Mouse (Mus musculus) forebrain, embryonic 14.5 days (tissue): Measurements from ENCODE around the gene Glis3. TPM values are rescaled to one million over a fixed set of nuclear protein-coding genes. Genes with fewer than 3 reads are reported as not detected.

Experiments
- ATAC-seq: fragments of 200-750 bp; cut with Nextera tagmentation; 2 replicates; pipeline ENCODE4 v1.8.0; 2017; ENCODE audit warnings: mild to moderate bottlenecking, moderate library complexity
- DNase-seq: peaks from one replicate; pipeline ENCODE4 v3.0.0-alpha.2; 2015; ENCODE audit warnings: low spot score
- H3K27ac ChIP-seq: fragments of 300-500 bp; sonication (generic); 2 replicates; pipeline ENCODE4 v1.5.1; 2014; ENCODE audit warnings: low read depth, mild to moderate bottlenecking, control low read depth, low read length, moderate library complexity
- H3K27me3 ChIP-seq: fragments of 300-500 bp; sonication (generic); replicated peaks from 2 replicates; pipeline ENCODE4 v1.6.1; 2014; ENCODE audit warnings: low read length, control low read depth, mixed read lengths; ENCODE audit not compliant: control insufficient read depth, insufficient read depth
- H3K36me3 ChIP-seq: fragments of 300-500 bp; sonication (generic); 2 replicates; pipeline ENCODE4 v1.6.1; 2014; ENCODE audit warnings: low read length, control low read depth; ENCODE audit not compliant: control insufficient read depth, insufficient read depth
- H3K4me1 ChIP-seq: fragments of 300-500 bp; sonication (generic); 2 replicates; pipeline ENCODE4 v1.6.1; 2014; ENCODE audit warnings: antibody characterized with exemption, low read length, control low read depth; ENCODE audit not compliant: control insufficient read depth, insufficient read depth
- H3K4me2 ChIP-seq: fragments of 300-500 bp; sonication (generic); 2 replicates; pipeline ENCODE4 v1.6.1; 2014; ENCODE audit warnings: mild to moderate bottlenecking, control low read depth, low read length
- H3K4me3 ChIP-seq: fragments of 300-500 bp; sonication (generic); 2 replicates; pipeline ENCODE4 v1.5.1; 2014; ENCODE audit warnings: low read depth, low read length, control low read depth
- H3K9ac ChIP-seq: fragments of 300-500 bp; sonication (generic); 2 replicates; pipeline ENCODE4 v1.6.1; 2014; ENCODE audit warnings: mild to moderate bottlenecking, low read length, control low read depth, moderate library complexity
- H3K9me3 ChIP-seq: fragments of 300-500 bp; sonication (generic); replicated peaks from 2 replicates; pipeline ENCODE4 v1.6.1; 2016; ENCODE audit warnings: low read length, control low read depth, mixed read lengths; ENCODE audit not compliant: control insufficient read depth
- whole genome bisulfite sequencing: fragments of 180-500 bp; shearing (Covaris S2); extraction: QIAGEN DNeasy Blood & Tissue Kit; methylation state at CpG from one replicate; pipeline ENCODE4 v1.1.7; 2014; 5-methylcytosine and 5-hydroxymethylcytosine counted together
- polyA plus RNA-seq: library from polyadenylated mRNA; unstranded; fragments of >200 nt; fragmentation: Nextera tagmentation; extraction: Ambion mirVana; gene quantifications from 2 replicates; pipeline ENCODE4 v1.2.1, GENCODE M21; 2014

Gene Glis3
- polyA plus RNA-seq, 1 experiment from 2014 or later, result 0.46 TPM

DNA sequence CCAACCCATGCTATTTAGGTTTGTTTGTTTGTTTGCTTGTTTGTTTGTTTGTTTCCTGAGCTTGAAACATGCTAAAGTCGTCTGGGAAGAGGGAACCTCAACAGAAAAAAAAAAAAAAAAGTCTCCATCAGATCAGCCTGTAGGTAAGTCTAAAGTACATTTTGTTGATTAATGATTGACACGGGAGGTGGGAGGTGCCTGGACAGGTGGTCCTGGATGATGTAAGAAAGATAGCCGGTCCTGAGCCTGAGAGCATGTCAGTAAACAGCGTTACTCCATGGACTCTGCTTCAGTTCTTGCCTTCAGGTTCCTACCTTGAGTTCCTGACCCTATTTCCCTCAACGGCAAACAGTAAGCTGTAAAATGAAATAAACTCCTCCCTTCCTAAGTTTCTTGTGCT is 444.3 kb downstream of the Glis3 start:
- no peak for ATAC-seq
- no peak overlapping the region for H3K27ac ChIP-seq
- no peak overlapping the region for H3K9ac ChIP-seq
- no peaks in the 10 kb centered on the region for H3K27me3 ChIP-seq
- no peaks in the 10 kb centered on the region for H3K4me1 ChIP-seq
- H3K4me3 ChIP-seq, result no peak overlapping the region
- no peak for DNase-seq
- H3K9me3 ChIP-seq, result no peaks in the 10 kb centered on the region
- 82% methylated on average over 5 of the region's 5 CpGs for WGBS
- no peak overlapping the region for H3K4me2 ChIP-seq
- no peaks in the 10 kb centered on the region for H3K36me3 ChIP-seq

DNA sequence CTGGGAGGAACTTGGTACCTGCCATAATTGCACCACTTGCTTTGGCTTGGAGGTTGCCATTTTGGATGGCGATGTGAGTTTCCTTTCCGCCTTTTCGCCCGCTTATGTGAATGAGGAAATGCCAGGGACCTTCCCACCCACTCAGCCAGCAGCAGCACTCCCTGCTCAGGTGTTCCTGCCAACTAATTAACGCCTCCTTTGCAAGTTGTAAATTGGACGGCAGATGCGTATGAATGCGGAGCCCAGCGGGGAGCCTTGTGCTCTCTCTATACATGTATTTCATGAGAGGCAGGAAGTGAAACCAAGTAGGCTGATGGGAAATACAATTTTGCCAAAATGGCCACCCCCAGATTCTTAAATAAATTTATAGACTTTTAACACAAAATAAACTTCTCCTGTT is 444.8 kb downstream of the Glis3 start:
- no peaks in the 10 kb centered on the region for H3K27me3 ChIP-seq
- ATAC-seq (peak; percentile 77; the same call in 1 of the 2 replicates), DNase-seq (peak; percentile 88)
- H3K4me3 ChIP-seq, result no peak overlapping the region
- H3K36me3 ChIP-seq, result no peaks in the 10 kb centered on the region
- no peak overlapping the region for H3K9ac ChIP-seq
- no peaks in the 10 kb centered on the region for H3K9me3 ChIP-seq
- 49% methylated on average over 9 of the region's 9 CpGs for WGBS
- H3K4me1 ChIP-seq, result no peaks in the 10 kb centered on the region
- H3K4me2 ChIP-seq, result no peak overlapping the region
- H3K27ac ChIP-seq, result no peak overlapping the region

DNA sequence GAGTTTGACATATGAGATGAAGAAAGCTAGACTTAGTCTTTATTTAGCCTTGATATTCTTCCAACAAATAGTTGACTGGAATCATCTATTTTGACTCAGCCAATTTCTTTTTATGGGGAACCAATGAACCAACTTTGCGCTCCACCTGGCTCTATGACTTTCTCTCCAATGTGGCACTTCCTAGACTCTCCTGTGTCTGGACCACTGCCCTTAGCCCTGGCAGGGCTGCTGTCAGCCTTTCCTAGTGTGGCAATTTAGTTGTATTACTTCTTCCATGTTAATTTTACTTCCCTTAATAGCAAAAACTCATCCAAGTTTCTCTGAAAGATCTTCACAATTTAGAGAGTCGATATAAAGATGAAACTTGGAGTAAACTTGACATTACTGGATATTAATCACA is 445.2 kb downstream of the Glis3 start:
- no peak overlapping the region for H3K27ac ChIP-seq

DNA sequence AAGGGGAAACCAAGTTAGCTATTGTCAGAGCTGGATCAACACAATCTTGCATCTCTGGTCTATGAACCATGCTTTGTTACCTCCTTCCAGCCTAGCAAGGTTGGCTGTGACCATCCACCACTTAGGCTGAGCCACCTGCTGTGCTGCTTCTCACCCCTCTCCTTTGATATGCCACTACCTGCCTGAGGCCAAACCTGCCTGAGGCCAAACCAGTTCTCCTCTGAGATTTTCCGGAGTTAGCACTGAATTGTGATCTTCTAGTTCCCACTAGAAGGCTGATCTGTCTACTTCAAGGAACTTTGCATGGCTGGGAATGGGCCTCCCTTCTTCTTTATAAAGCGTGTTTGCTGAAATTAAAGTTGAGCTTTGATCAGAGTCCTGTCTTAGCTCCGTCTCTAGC is 448.4 kb downstream of the Glis3 start:
- H3K9ac ChIP-seq, result no peak overlapping the region
- no peak for ATAC-seq
- H3K4me3 ChIP-seq, result no peak overlapping the region
- H3K4me2 ChIP-seq, result no peak overlapping the region
- no peak for DNase-seq
- no peaks in the 10 kb centered on the region for H3K4me1 ChIP-seq
- no peak overlapping the region for H3K27ac ChIP-seq
- no peaks in the 10 kb centered on the region for H3K36me3 ChIP-seq
- 81% methylated on average over 3 of the region's 3 CpGs for WGBS
- no peaks in the 10 kb centered on the region for H3K9me3 ChIP-seq
- H3K27me3 ChIP-seq, result no peaks in the 10 kb centered on the region

More for the DNA sequence above, 445.2 kb downstream of the Glis3 start:
- DNase-seq (no peak), ATAC-seq (no peak)
- no peaks in the 10 kb centered on the region for H3K27me3 ChIP-seq
- no peaks in the 10 kb centered on the region for H3K4me1 ChIP-seq
- H3K4me2 ChIP-seq, result no peak overlapping the region
- H3K9ac ChIP-seq, result no peak overlapping the region
- H3K36me3 ChIP-seq, result no peaks in the 10 kb centered on the region
- H3K4me3 ChIP-seq, result no peak overlapping the region
- no peaks in the 10 kb centered on the region for H3K9me3 ChIP-seq
- WGBS, result 94% methylated on average over 2 of the region's 2 CpGs

DNA sequence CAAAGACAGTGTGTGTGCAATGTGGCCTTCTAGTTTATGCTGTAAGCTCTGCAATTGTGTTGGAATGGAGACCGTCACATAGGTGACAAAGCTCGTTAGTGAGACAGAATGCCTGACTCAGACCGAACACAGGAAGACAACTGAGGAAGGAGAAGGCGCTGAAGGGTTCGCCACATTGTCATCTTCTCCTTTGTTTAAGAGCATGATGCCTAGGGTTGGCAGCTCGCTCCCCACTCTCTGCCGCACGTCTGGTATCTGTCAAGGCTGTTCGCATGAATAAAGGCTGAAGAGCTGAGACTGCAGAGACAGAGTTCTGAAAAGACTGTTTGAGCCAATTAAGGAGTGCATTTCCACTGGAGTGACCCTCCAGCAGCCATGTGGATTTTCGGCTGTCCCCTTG is 452.4 kb downstream of the Glis3 start:
- ATAC-seq (no peak), DNase-seq (peak; percentile 10)
- Histone ChIP-seq H3K4me3 (no peak overlapping the region), H3K27me3 (no peaks in the 10 kb centered on the region), H3K4me1 (no peaks in the 10 kb centered on the region), H3K4me2 (no peak overlapping the region), H3K9me3 (no peaks in the 10 kb centered on the region), H3K27ac (no peak overlapping the region), H3K36me3 (no peaks in the 10 kb centered on the region), H3K9ac (no peak overlapping the region)
- WGBS, result 30% methylated on average over 10 of the region's 10 CpGs

DNA sequence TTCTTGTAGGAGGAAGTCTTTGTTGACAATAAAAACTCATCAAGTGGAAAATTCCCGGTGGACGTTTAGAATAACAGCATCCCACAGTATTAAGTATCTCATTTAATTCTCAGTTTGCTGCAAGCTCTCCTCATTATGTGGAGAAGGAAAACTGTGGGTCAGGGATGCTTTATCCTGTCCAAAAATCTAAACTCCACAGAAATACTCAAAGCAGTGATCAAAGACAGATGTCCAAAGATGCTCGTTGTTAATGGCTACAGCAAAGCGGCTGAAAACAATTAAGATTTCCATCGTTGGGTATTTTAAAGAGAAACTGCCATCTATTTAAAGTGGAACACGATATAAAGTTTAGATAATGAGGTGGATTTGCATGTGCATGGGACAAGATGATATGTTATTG is 454.2 kb downstream of the Glis3 start:
- Histone ChIP-seq H3K9ac (no peak overlapping the region), H3K4me3 (no peak overlapping the region), H3K27ac (no peak overlapping the region), H3K27me3 (no peaks in the 10 kb centered on the region), H3K4me1 (no peaks in the 10 kb centered on the region), H3K36me3 (no peaks in the 10 kb centered on the region), H3K4me2 (no peak overlapping the region), H3K9me3 (no peaks in the 10 kb centered on the region; the same call in 1 of the 2 replicates)
- ATAC-seq, result no peak
- no peak for DNase-seq
- 70% methylated on average over 6 of the region's 6 CpGs for WGBS

DNA sequence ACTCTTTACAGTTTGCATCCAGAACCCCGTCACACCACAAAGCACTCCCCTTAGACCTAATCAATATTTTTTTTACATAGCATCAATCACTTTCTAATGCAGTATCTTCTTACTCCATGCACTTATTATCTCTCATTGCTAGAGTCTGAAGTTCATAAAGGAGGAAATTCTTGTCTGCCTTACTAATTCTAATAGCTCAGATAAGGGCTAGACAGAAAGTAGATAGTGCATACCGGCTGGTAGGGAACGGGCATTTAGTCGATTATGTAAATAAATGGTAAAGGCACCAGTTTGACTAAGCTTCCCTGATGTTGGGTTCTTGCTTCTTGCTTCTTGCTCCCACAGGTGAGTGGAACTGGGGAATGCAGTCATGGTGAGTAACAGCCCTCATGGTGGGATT is 468.2 kb downstream of the Glis3 start:
- no peak overlapping the region for H3K27ac ChIP-seq
- 97% methylated on average over 4 of the region's 4 CpGs for whole genome bisulfite sequencing
- H3K4me2 ChIP-seq, result no peak overlapping the region
- no peaks in the 10 kb centered on the region for H3K9me3 ChIP-seq
- ATAC-seq, result no peak
- no peak for DNase-seq
- no peak overlapping the region for H3K4me3 ChIP-seq
- H3K27me3 ChIP-seq, result no peaks in the 10 kb centered on the region
- H3K36me3 ChIP-seq, result no peaks in the 10 kb centered on the region
- H3K4me1 ChIP-seq, result no peaks in the 10 kb centered on the region
- H3K9ac ChIP-seq, result no peak overlapping the region

Other genes starting within 250 kb of the Glis3 start
- 9.3 and 13.6 TPM in 2 replicates for gene Slc1a1, start 155.0 kb upstream of the Glis3 start, polyA plus RNA-seq